Mouse (Mus musculus) liver, postnatal 0 days (tissue): Measurements from ENCODE around the gene Timeless.

ENCODE experiments used
- CTCF ChIP-seq: sonication (generic); IDR thresholded peaks from 2 replicates; pipeline ENCODE4 v1.5.1; 2016; ENCODE audit warnings: antibody characterized with exemption, low read depth
- EP300 ChIP-seq: IDR thresholded peaks from 2 replicates; pipeline ENCODE4 v1.6.1; 2016; ENCODE audit warnings: antibody characterized with exemption, low read depth, mild to moderate bottlenecking

GRCm38 (mm10) chr10:128193113-128193512 lies 38.8 kb upstream of the Timeless start:
- no peak for TF ChIP-seq EP300
- no peak for TF ChIP-seq CTCF
